Mouse (Mus musculus) hindbrain, embryonic 10.5 days (tissue): ENCODE data around the gene Osbpl2. TPM values are rescaled to one million over a fixed set of nuclear protein-coding genes. Genes with fewer than 3 reads are reported as not detected.

ENCODE experiments used
- DNase-seq: peaks from one replicate; pipeline ENCODE4 v3.0.0-alpha.2; 2017; ENCODE audit warnings: low spot score
- H3K27ac ChIP-seq: fragments of 300-500 bp; sonication (generic); 2 replicates; pipeline ENCODE4 v1.5.1; 2016; ENCODE audit warnings: mild to moderate bottlenecking, moderate library complexity
- H3K27me3 ChIP-seq: fragments of 300-500 bp; sonication (generic); 2 replicates; pipeline ENCODE4 v1.6.1; 2016; ENCODE audit warnings: mild to moderate bottlenecking; ENCODE audit not compliant: poor library complexity, insufficient read depth, severe bottlenecking
- H3K36me3 ChIP-seq: fragments of 300-500 bp; sonication (generic); 2 replicates; pipeline ENCODE4 v1.6.1; 2016; ENCODE audit warnings: mild to moderate bottlenecking, moderate library complexity
- H3K4me1 ChIP-seq: fragments of 300-500 bp; sonication (generic); replicated peaks from 2 replicates; pipeline ENCODE4 v1.6.1; 2016; ENCODE audit warnings: mild to moderate bottlenecking
- H3K4me3 ChIP-seq: fragments of 300-500 bp; sonication (generic); 2 replicates; pipeline ENCODE4 v1.5.1; 2016; ENCODE audit warnings: mild to moderate bottlenecking, moderate library complexity
- H3K9me3 ChIP-seq: fragments of 300-500 bp; sonication (generic); 2 replicates; pipeline ENCODE4 v1.6.1; 2016; ENCODE audit warnings: mild to moderate bottlenecking, moderate library complexity
- WGBS: fragments of 180-500 bp; shearing (Covaris S2); methylation state at CpG from one replicate; pipeline ENCODE4 v1.1.7; 2016; 5-methylcytosine and 5-hydroxymethylcytosine counted together
- polyA plus RNA-seq: library from polyadenylated mRNA; unstranded; fragments of >200 nt; fragmentation: Nextera tagmentation; extraction: Ambion mirVana; gene quantifications from 2 replicates; pipeline ENCODE4 v1.2.1, GENCODE M21; 2016

Gene Osbpl2
- polyA plus RNA-seq, 1 experiment from 2014 or later = 42.2 TPM

DNA sequence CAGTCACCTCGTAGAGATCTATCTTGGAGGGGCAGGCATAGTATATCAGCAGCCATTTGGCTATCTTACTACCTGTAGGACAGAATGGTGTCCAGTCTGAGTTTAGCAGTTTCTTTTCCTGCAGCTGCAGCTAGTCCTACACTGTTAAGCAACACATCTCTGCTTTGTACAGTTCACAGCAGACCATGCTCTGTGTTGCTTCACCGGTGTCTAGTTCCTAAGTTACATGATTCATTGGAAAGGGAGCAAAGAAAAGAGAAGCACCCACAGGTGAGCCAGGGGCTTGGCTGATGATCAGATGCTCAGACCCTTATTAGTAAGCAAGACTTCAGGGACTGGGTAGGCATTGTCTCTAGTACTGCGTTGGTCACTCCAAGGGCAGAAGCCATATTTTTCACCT, 14.8 kb downstream of the Osbpl2 start:
- Histone ChIP-seq H3K27me3 (no peaks in the 10 kb centered on the region), H3K9me3 (no peaks in the 10 kb centered on the region), H3K4me1 (no peaks in the 10 kb centered on the region), H3K4me3 (no peak overlapping the region), H3K36me3 (peaks cover 15% of the 10 kb centered on the region), H3K27ac (no peak overlapping the region)
- WGBS = 92% methylated on average over 3 of the region's 3 CpGs
- no peak for DNase-seq

DNA sequence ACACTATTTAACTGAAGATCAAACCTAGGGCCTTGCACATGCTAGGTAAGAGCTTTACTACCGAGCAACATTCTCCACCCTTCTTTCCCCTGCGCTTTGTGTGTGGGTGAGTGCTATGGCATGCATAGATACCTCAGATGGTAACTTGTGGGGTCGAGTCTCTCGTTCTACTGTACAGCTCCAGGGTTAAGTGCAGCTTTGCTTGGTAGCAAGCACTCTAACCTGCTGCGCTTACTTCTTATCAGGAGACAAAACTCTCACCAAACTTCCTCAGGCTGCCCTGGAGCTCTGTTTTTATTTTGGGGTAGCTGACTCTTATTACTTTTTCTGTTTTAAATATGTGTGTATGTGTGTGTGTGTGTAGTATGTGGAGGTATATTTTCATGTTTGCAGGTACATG, 16.3 kb downstream of the Osbpl2 start:
- no peak overlapping the region for H3K4me3 ChIP-seq
- H3K4me1 ChIP-seq = no peaks in the 10 kb centered on the region
- H3K36me3 ChIP-seq = peaks cover 27% of the 10 kb centered on the region
- no peaks in the 10 kb centered on the region for H3K9me3 ChIP-seq
- WGBS = 84% methylated on average over 5 of the region's 5 CpGs
- no peak for DNase-seq
- no peak overlapping the region for H3K27ac ChIP-seq
- H3K27me3 ChIP-seq = no peaks in the 10 kb centered on the region

DNA sequence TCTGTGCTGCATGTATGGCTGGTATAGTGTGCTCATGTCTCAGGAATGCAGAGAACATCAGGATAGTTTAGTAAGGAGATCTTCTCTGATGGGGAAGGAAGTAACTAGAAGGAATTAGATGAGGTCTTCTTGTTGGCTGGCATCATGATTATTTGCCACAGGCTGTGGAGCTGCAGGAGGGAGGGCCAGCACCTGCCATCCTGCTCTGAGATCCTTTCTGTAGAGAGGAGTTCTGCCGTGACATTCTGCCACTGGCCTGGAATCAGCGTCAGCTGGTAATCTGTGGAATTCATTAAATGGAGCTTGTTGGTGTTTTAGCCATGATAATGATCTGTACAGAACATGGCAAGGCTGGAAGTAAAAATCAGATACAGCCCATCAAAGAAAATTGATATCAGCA, 27.0 kb downstream of the Osbpl2 start:
- Histone ChIP-seq H3K4me3 (no peak overlapping the region), H3K27me3 (no peaks in the 10 kb centered on the region), H3K4me1 (no peaks in the 10 kb centered on the region), H3K27ac (no peak overlapping the region), H3K36me3 (peaks cover 86% of the 10 kb centered on the region), H3K9me3 (no peaks in the 10 kb centered on the region)
- WGBS = 86% methylated on average over 2 of the region's 2 CpGs
- no peak for DNase-seq

DNA sequence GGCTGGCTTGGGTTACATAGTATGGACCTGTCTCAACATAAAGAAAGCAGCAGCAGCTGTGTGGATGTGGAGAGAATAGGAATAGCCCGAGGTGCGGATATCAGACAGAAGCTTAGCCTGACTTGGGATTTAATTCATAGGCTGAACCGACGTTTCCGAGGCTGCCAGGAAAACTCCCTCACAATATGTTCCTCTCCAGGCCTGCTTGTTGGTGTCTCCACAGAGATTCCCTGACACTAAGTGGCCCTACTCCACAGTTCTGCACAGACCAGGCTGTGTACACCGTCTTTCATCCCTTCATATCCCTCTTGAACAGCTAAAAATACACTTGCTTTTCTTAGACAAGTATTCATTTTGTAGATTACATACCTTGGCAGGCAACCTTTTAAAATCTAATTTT, 28.3 kb downstream of the Osbpl2 start:
- Histone ChIP-seq H3K36me3 (peaks cover 88% of the 10 kb centered on the region), H3K27me3 (no peaks in the 10 kb centered on the region), H3K27ac (no peak overlapping the region), H3K4me3 (no peak overlapping the region), H3K9me3 (no peaks in the 10 kb centered on the region), H3K4me1 (no peaks in the 10 kb centered on the region)
- DNase-seq = no peak
- 94% methylated on average over 6 of the region's 6 CpGs for WGBS

DNA sequence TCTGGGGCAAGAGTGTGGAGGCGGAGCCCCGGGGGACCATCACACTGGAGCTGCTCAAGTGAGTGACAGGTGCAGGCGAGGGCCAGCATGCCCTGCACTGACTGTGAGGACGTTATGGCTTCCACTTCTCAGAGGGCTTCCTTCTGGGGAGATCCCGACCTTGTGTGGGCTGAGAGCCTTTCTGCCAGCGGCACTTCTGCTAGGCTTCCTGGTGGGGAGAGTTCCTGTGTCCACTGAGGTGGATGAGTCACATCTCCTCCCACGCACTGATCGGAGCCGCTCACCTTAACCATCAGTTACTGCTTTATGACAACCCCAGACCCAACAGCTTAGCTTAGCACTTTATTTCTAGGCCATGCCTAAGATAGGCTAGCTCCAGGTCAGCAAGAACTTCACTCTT, 29.4 kb downstream of the Osbpl2 start:
- DNase-seq = no peak
- Histone ChIP-seq H3K27ac (no peak overlapping the region), H3K4me1 (no peaks in the 10 kb centered on the region), H3K27me3 (no peaks in the 10 kb centered on the region), H3K36me3 (peaks cover 94% of the 10 kb centered on the region), H3K9me3 (no peaks in the 10 kb centered on the region), H3K4me3 (no peak overlapping the region)
- 88% methylated on average over 9 of the region's 9 CpGs for WGBS

DNA sequence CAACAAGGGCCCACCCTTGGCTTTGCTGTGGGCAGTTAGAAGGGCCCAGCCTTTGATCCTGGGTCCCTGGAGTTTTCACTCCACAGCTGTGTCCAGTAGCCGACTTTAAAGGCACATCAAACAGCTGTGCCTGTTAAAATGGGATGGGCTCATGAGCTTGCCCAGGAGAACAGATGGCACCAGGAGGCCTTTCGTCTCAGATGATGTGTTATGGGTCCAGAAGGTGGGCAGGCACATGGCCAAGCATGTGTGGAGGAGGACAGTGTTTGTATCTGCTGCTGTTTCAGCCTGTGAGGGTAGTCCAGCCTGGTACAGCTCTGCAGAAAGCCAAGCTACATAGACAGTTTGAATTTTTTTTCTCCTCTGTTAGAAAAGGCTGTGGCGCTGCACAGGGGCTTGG, 35.7 kb downstream of the Osbpl2 start:
- Histone ChIP-seq H3K4me1 (no peaks in the 10 kb centered on the region), H3K9me3 (no peaks in the 10 kb centered on the region), H3K27ac (no peak overlapping the region), H3K27me3 (no peaks in the 10 kb centered on the region), H3K4me3 (no peak overlapping the region), H3K36me3 (peaks cover 89% of the 10 kb centered on the region)
- DNase-seq = no peak
- WGBS = 79% methylated on average over 3 of the region's 3 CpGs

DNA sequence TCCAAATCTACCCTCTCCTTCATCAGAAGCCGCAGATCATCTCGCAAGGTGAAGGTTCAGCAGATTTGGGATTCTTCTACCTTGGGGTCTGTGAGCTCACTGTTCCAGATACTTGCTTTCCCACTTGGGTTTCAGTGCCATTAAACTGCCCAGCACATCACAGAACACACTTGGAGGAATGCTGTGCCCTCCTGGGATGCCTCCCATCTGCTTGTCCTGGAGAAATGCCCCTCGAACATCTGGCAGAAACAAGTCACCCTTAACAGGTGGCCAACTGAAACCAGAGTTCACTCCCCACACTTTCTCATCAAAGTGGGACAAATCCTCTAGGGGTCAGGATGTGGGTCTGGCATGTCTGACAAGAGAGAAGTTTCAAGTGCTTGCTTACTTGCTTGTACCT, 39.5 kb downstream of the Osbpl2 start:
- Histone ChIP-seq H3K36me3 (peaks cover 86% of the 10 kb centered on the region), H3K4me1 (no peaks in the 10 kb centered on the region), H3K27me3 (no peaks in the 10 kb centered on the region), H3K4me3 (no peak overlapping the region), H3K9me3 (no peaks in the 10 kb centered on the region), H3K27ac (no peak overlapping the region)
- WGBS = 89% methylated on average over 3 of the region's 3 CpGs
- no peak for DNase-seq

DNA sequence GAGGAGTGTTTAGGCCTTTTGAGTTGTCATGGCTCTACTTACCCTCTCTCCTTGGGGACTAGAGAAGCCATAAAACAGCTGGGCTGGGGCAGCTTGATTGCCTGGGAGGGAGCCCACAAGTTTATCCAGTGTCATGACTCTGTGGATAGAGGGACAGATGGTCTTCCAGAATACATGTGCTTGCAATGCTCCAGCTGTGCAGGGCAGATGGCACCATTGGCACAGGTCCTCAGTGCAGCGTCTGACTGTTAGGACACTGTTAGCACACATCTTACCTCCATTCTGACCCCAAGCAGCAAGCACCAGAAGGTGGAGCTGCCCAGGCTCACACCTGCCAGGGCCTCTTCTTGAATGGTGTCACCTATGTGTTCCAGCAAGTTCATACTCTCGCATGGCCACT, 46.7 kb downstream of the Osbpl2 start:
- DNase-seq = no peak
- H3K27me3 ChIP-seq = no peaks in the 10 kb centered on the region
- 89% methylated on average over 2 of the region's 2 CpGs for WGBS
- H3K27ac ChIP-seq = no peak overlapping the region; the same call in 1 of the 2 replicates
- no peak overlapping the region for H3K4me3 ChIP-seq
- H3K36me3 ChIP-seq = peaks cover 31% of the 10 kb centered on the region
- peaks cover 4% of the 10 kb centered on the region for H3K4me1 ChIP-seq
- H3K9me3 ChIP-seq = no peaks in the 10 kb centered on the region

DNA sequence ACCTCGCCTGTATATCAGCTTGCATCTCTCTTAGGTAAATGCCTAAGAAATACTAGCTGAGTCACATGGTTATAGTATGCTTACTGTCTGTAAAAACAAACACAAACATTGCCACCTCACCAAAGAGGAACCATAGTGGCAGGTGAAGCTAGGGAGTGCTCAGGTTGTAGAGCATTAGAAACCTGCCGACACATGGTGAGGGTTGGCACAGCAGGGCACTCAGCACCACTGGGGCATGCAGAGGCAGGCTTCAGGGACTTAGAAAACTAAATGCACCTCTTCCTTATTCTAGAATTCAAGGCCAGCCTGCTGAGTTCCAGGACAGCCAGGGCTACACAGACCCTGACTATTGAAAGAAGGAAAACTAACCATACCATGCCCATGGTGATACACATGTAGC, 47.8 kb downstream of the Osbpl2 start:
- no peak overlapping the region for H3K4me3 ChIP-seq
- peaks cover 13% of the 10 kb centered on the region for H3K4me1 ChIP-seq
- DNase-seq = no peak
- WGBS = 87% methylated on average over 2 of the region's 2 CpGs
- H3K9me3 ChIP-seq = no peaks in the 10 kb centered on the region
- no peaks in the 10 kb centered on the region for H3K27me3 ChIP-seq
- peaks cover 20% of the 10 kb centered on the region for H3K36me3 ChIP-seq
- H3K27ac ChIP-seq = no peak overlapping the region

DNA sequence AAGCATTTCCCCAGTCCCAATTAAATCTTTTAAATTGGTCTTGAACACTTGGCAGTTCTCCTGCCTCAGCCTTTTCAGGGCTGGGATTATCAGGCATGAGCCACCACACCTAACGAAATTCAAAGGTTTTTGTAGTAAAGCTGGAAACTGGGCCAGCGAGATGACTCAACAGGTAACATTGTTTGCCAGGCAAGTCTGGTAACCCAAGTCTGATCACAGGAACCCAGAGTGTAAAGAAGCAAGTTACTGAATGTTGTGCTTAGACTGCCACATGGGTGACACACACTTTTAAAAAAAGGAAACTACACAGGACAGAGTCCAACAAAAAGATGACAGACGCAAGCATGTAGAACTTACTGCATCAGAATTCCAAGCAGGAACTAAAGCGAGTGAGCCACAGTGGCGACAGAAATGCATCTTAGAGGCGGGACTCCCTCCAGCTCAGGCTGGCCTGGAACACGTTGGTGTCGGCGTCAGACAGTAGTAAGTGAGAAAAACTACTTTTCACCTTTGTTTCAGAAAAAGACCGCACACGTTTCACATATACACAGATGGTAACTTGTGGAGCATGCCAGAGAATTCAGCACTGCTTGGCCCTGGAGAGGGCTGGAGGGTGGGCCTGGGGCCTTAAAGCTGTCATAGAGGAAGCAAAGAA, 51.2 kb downstream of the Osbpl2 start:
- H3K27ac ChIP-seq = peak overlapping the region; percentile 97
- 89% methylated on average over 11 of the region's 11 CpGs for WGBS
- no peak for DNase-seq
- H3K27me3 ChIP-seq = no peaks in the 10 kb centered on the region
- H3K36me3 ChIP-seq = peaks cover 28% of the 10 kb centered on the region
- H3K4me1 ChIP-seq = peaks cover 33% of the 10 kb centered on the region
- no peaks in the 10 kb centered on the region for H3K9me3 ChIP-seq
- no peak overlapping the region for H3K4me3 ChIP-seq

DNA sequence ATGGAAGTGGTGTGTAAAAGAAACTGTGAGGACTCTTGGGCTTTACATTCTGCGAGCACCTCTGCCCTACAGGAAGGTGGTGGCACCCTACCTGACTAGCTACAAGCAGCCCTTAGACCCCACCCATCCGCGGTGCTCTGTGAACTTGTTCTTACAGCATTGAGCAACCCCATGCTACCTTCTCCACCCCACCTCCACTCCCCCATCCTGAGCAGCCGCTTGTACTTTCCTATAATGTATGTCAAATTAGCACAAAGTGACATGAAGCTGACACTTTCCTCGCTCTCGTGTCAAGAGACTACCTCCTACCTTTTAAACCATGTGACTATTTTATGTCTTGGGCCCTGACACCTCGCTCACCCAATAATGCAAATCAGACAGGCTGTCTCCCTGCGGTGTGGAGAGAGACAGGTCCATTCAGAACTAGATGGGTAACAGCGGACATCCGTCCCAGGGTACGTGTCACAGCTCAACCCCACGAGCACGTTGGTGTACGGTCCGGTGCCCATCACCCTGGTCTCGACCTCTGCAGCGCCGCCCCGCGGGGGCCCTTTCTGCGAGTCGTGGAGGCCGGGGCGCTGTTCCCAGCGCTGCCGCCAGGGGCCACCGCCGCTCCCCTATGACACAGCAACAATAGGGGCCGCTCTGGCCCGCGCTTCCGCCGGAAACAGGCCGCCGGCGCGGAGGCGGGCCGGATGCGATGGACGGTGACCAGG, 51.9 kb downstream of the Osbpl2 start, which contains the start of gene Adrm1:
Gene Adrm1, plus strand, starts transcription at position 680 of the 716 bp plus-strand sequence.
- Histone ChIP-seq H3K4me1 (peaks cover 33% of the 10 kb centered on the region), H3K4me3 (peak within 1 kb of the TSS; percentile 95), H3K27me3 (no peaks in the 10 kb centered on the region), H3K36me3 (peaks cover 34% of the 10 kb centered on the region), H3K9me3 (no peaks in the 10 kb centered on the region), H3K27ac (peak within 1 kb of the TSS; percentile 97)
- 5% methylated on average over 41 of the region's 41 CpGs for WGBS
- peak; percentile 98 for DNase-seq

DNA sequence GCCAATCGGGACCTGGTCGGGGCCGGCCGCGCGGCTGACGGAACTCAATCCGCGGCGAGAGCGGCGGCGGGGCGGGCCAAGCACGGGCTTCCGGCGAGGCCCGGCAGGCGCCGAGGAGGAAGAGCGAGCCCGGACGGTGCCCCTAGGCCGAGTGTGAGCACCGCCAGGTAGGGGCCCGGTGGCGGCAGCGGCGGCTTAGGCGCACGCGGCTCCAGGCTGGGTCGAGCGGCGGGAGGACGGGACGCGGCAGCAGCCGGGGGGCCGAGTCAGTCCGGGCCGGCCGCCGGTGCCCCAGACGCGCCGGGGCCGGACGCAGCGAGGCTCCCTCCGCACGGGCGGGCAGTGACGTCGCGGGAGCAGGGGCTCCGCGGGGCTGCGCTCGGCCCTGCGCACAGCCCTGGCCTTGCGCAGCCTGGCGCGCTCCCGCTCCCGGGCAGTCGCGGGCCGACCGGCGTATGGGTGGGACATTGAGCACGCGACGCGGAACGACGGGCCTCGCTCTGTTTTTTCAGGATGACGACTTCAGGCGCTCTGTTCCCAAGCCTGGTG, 52.5 kb downstream of the Osbpl2 start:
- Histone ChIP-seq H3K4me1 (peaks cover 33% of the 10 kb centered on the region), H3K36me3 (peaks cover 41% of the 10 kb centered on the region), H3K27ac (peak overlapping the region; percentile 97), H3K4me3 (peak overlapping the region; percentile 95), H3K27me3 (no peaks in the 10 kb centered on the region), H3K9me3 (no peaks in the 10 kb centered on the region)
- under 1% methylated on average over 80 of the region's 80 CpGs for WGBS
- DNase-seq = no peak

DNA sequence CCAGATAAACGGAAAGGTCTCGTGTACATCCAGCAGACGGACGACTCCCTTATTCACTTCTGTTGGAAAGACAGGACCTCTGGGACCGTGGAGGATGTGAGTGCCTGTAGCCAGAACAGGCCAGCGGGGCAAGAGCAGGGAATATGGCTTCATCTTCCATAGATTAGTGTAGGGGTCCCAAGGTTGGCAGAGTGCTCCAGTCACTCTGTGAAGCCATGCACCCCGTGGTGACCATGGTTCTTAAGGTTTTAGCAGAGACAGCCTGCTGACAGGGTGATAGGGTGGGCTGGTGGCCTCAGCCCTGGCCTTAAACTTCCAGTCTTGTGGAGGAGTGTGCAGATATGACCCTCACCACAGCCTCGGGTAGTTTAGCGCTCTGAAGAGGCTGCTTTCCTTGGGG, 53.0 kb downstream of the Osbpl2 start:
- peak overlapping the region; percentile 95 for H3K4me3 ChIP-seq
- H3K36me3 ChIP-seq = peaks cover 46% of the 10 kb centered on the region
- H3K9me3 ChIP-seq = no peaks in the 10 kb centered on the region
- no peaks in the 10 kb centered on the region for H3K27me3 ChIP-seq
- H3K27ac ChIP-seq = peak overlapping the region; percentile 97
- WGBS = 7% methylated on average over 9 of the region's 9 CpGs
- no peak for DNase-seq
- peaks cover 33% of the 10 kb centered on the region for H3K4me1 ChIP-seq
